Mouse (Mus musculus): ENCODE results near the gene Mapk10. TPM values are rescaled to one million over a fixed set of nuclear protein-coding genes. Genes with fewer than 3 reads are reported as not detected.

Mapk10 gene
- total and polyA plus RNA-seq, 3 experiments: 0.10 to 0.95 (median 0.47) TPM

DNA sequence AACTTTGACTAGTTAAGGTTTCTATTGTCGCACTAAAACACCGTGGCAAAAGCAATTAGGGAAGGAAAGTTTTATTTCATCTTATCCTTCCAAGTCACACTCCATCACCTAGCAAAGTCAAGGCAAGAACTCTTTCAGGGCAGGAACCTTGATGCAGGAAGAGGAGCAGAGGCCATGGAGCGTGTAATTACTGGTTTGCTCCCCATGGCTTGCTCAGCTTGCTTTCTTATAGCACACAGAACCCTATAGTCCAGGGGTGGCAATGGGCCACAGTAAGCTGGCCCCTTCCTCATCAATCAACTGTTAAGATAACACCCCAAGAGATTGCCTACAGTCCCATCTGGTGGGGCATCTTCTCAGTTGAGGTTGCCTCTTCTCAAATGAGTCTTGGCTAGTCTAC is 173.4 kb downstream of the Mapk10 start:
- H3K27me3 ChIP-seq (replicated peaks): no peaks in the 10 kb centered on the region
- no peaks in the 10 kb centered on the region for H3K36me3 ChIP-seq (replicated peaks in 1 of 2; ENCODE audit: control insufficient read depth in 1 of 2, insufficient read depth in 1 of 2, low read length in 1 of 2)
- no peak for DNase-seq (ENCODE audit: extremely low read depth)
- no peaks in the 10 kb centered on the region for H3K9me3 ChIP-seq (replicated peaks; ENCODE audit: low read length)
- H3K4me2 ChIP-seq (ENCODE audit: insufficient read depth, low read depth, poor library complexity, severe bottlenecking): no peak overlapping the region
- no peaks in the 10 kb centered on the region for H3K4me1 ChIP-seq (ENCODE audit: control insufficient read depth in 1 of 2, insufficient read depth in 2 of 2)
- no peak overlapping the region for H3K27ac ChIP-seq (ENCODE audit: insufficient read depth, low read depth)
- no peak for TF ChIP-seq MYC (IDR thresholded peaks at IDR 0.05; ENCODE audit: low read depth, low read length)
- no peak for TF ChIP-seq MXI1 (IDR thresholded peaks at IDR 0.05; ENCODE audit: low read depth, low read length)
- H3K9ac ChIP-seq (ENCODE audit: insufficient read depth, low read depth): no peak overlapping the region
- in situ Hi-C loops (cut with MboI; ENCODE audit: low pct_ligation_motif_present, low pct_unique_long_range_greater_than_20kb, low sequenced_read_pairs) (no loop called here), dilution Hi-C loops (cut with MboI; ENCODE audit: extremely low pct_ligation_motif_present, extremely low pct_unique_long_range_greater_than_20kb, low sequenced_read_pairs) (no loop called here)
- no peaks in the 10 kb centered on the region for H3K79me2 ChIP-seq (replicated peaks; ENCODE audit: control insufficient read depth, extremely low read depth, insufficient read depth, poor library complexity, severe bottlenecking)
- H3K4me3 ChIP-seq (replicated peaks in 1 of 3; ENCODE audit: low read depth in 2 of 3, low read length in 2 of 3, poor library complexity in 1 of 3): no peak overlapping the region

DNA sequence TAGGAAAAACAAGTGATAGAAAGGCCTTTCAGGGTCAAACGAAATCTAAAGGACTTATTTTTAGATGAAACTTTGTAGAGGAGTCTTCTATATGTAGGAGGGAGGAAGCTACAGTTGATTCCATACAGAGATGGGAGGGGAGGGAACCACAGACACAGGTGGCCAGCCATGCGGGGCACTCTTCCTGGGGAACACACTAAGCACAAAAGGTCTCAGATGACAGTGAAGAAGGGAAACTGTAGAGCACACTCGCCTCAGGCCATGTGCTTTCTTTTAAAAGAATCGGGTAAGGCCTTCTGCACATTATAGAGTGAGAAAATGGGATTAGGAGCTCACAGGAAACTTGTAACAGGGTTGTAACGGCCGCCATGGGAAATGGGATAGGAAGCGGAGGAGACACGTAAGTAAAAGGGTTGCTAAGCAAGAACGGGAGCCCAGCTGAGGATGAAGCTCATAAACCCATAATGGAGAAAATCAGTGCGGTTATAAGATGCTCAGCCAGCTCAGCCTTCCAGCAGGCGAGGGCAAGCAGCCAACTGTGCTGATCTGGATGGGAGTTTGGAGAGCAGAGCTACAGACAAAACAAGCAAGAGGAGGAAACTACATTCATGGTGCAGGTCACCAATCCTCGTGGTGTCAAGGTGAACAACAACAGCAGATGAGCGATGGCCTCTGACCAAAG is 182.1 kb downstream of the Mapk10 start:
- TF ChIP-seq ZNF384 (IDR thresholded peaks at IDR 0.05; ENCODE audit: low read depth, low read length) (no peak), MXI1 (IDR thresholded peaks at IDR 0.05; ENCODE audit: low read depth, low read length) (no peak), USF1 (IDR thresholded peaks at IDR 0.05; ENCODE audit: low read depth, low read length) (no peak), CHD2 (IDR thresholded peaks at IDR 0.05; ENCODE audit: low read length) (no peak), SMC3 (IDR thresholded peaks at IDR 0.05; ENCODE audit: low read depth, low read length) (no peak), USF2 (conservative IDR thresholded peaks at IDR 0.05; ENCODE audit: low read depth, low read length) (no peak), EP300 (IDR thresholded peaks at IDR 0.05; ENCODE audit: low read length) (no peak), CHD1 (IDR thresholded peaks at IDR 0.05; ENCODE audit: low read depth, low read length) (no peak), RCOR1 (conservative IDR thresholded peaks at IDR 0.05; ENCODE audit: low read depth, low read length) (no peak)
- no peak overlapping the region for H3K4me2 ChIP-seq (ENCODE audit: insufficient read depth, low read depth, poor library complexity, severe bottlenecking)
- H3K36me3 ChIP-seq (replicated peaks in 1 of 2; ENCODE audit: control insufficient read depth in 1 of 2, insufficient read depth in 1 of 2, low read length in 1 of 2): no peaks in the 10 kb centered on the region
- H3K79me2 ChIP-seq (replicated peaks; ENCODE audit: control insufficient read depth, extremely low read depth, insufficient read depth, poor library complexity, severe bottlenecking): no peaks in the 10 kb centered on the region
- no peak overlapping the region for H3K4me3 ChIP-seq (replicated peaks in 1 of 3; ENCODE audit: low read depth in 2 of 3, low read length in 2 of 3, poor library complexity in 1 of 3)
- dilution Hi-C loops (cut with MboI; ENCODE audit: extremely low pct_ligation_motif_present, extremely low pct_unique_long_range_greater_than_20kb, low sequenced_read_pairs): no loop called here
- H3K27ac ChIP-seq (ENCODE audit: insufficient read depth, low read depth): no peak overlapping the region
- in situ Hi-C loops (cut with MboI; ENCODE audit: low pct_ligation_motif_present, low pct_unique_long_range_greater_than_20kb, low sequenced_read_pairs): no loop called here
- H3K9me3 ChIP-seq (replicated peaks; ENCODE audit: low read length): no peaks in the 10 kb centered on the region
- H3K4me1 ChIP-seq (ENCODE audit: control insufficient read depth in 1 of 2, insufficient read depth in 2 of 2): no peaks in the 10 kb centered on the region; a peak in 1 of 4 replicates
- no peak overlapping the region for H3K9ac ChIP-seq (ENCODE audit: insufficient read depth, low read depth)
- DNase-seq (ENCODE audit: extremely low read depth): no peak
- no peaks in the 10 kb centered on the region for H3K27me3 ChIP-seq (replicated peaks)

DNA sequence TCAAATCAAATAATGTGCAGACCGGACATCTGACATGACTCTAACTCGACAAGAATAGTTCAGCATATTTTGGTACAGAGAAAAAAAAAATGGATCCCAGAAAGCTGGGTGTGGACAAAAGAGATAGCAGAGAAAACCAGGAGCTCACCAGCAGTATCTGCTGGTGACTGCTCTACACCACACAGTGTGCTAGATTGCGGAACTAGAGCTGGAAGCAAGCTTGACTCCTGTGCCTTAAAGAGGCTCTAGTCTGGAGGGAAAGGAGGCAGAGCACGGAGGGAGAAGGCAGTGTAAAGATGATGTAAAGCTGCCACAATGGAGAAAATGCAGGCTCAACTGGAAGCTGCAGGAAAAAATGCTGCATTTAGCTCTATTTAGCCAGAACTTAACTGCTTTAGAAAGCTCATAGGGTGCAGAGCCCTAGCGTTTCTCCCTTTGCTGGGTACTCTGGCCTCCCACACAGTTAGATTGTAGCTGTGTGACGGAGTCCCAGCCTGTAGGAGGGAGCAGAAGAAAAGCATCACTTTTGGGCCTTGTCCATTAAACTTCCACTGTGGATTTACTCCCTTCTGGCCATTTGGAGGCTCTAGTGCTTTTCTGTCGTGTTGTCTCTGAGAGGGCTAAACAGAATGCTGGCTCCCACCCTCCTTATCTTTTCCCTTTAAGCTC is 188.5 kb downstream of the Mapk10 start:
- in situ Hi-C loops (cut with MboI; ENCODE audit: low pct_ligation_motif_present, low pct_unique_long_range_greater_than_20kb, low sequenced_read_pairs): no loop called here
- dilution Hi-C loops (cut with MboI; ENCODE audit: extremely low pct_ligation_motif_present, extremely low pct_unique_long_range_greater_than_20kb, low sequenced_read_pairs): no loop called here
- no peaks in the 10 kb centered on the region for H3K27me3 ChIP-seq (replicated peaks)
- no peak for DNase-seq (ENCODE audit: extremely low read depth)
- H3K27ac ChIP-seq (ENCODE audit: insufficient read depth, low read depth): no peak overlapping the region
- H3K9me3 ChIP-seq (replicated peaks; ENCODE audit: low read length): no peaks in the 10 kb centered on the region
- no peaks in the 10 kb centered on the region for H3K36me3 ChIP-seq (replicated peaks in 1 of 2; ENCODE audit: control insufficient read depth in 1 of 2, insufficient read depth in 1 of 2, low read length in 1 of 2)
- H3K9ac ChIP-seq (ENCODE audit: insufficient read depth, low read depth): no peak overlapping the region
- no peak overlapping the region for H3K4me3 ChIP-seq (replicated peaks in 1 of 3; ENCODE audit: low read depth in 2 of 3, low read length in 2 of 3, poor library complexity in 1 of 3)
- H3K4me1 ChIP-seq (ENCODE audit: control insufficient read depth in 1 of 2, insufficient read depth in 2 of 2): no peaks in the 10 kb centered on the region
- H3K79me2 ChIP-seq (replicated peaks; ENCODE audit: control insufficient read depth, extremely low read depth, insufficient read depth, poor library complexity, severe bottlenecking): no peaks in the 10 kb centered on the region
- TF ChIP-seq POLR2AphosphoS2 (IDR thresholded peaks at IDR 0.05; ENCODE audit: low read depth, low read length) (no peak), RCOR1 (conservative IDR thresholded peaks at IDR 0.05; ENCODE audit: low read depth, low read length) (no peak), EP300 (IDR thresholded peaks at IDR 0.05; ENCODE audit: low read length) (no peak), MAFK (IDR thresholded peaks at IDR 0.05; ENCODE audit: insufficient replicate concordance, low read length) (no peak), ELF1 (IDR thresholded peaks at IDR 0.05; ENCODE audit: low read depth, low read length) (no peak), POLR2A (IDR thresholded peaks at IDR 0.05; ENCODE audit: low read depth, low read length) (no peak), MXI1 (IDR thresholded peaks at IDR 0.05; ENCODE audit: low read depth, low read length) (no peak), HCFC1 (IDR thresholded peaks at IDR 0.05; ENCODE audit: low read depth, low read length) (no peak), SMC3 (IDR thresholded peaks at IDR 0.05; ENCODE audit: low read depth, low read length) (no peak)
- H3K4me2 ChIP-seq (ENCODE audit: insufficient read depth, low read depth, poor library complexity, severe bottlenecking): no peak overlapping the region
